Mouse (Mus musculus) embryonic facial prominence, embryonic 11.5 days (tissue): ENCODE results near the gene Rgs19. TPM values are rescaled to one million over a fixed set of nuclear protein-coding genes. Genes with fewer than 3 reads are reported as not detected.

ENCODE experiments used
- ATAC-seq: fragments of 200-750 bp; cut with Nextera tagmentation; replicated peaks from 2 replicates; pipeline ENCODE4 v1.8.0; 2017; ENCODE audit warnings: low read depth; ENCODE audit not compliant: insufficient number of reproducible peaks, low FRiP score, low TSS enrichment
- DNase-seq: peaks from one replicate; pipeline ENCODE4 v3.0.0-alpha.2; 2015; ENCODE audit warnings: low spot score
- H3K27ac ChIP-seq: fragments of 300-500 bp; sonication (generic); replicated peaks from 2 replicates; pipeline ENCODE4 v1.5.1; 2014; ENCODE audit warnings: mild to moderate bottlenecking, low read depth, low read length, control low read depth
- H3K27me3 ChIP-seq: fragments of 300-500 bp; sonication (generic); 2 replicates; pipeline ENCODE4 v1.6.1; 2014; ENCODE audit warnings: mild to moderate bottlenecking, low read length, moderate library complexity, mixed read lengths; ENCODE audit not compliant: control insufficient read depth, insufficient read depth
- H3K36me3 ChIP-seq: fragments of 300-500 bp; sonication (generic); replicated peaks from 2 replicates; pipeline ENCODE4 v1.6.1; 2014; ENCODE audit warnings: low read depth, mild to moderate bottlenecking, low read length, moderate library complexity, mixed read lengths; ENCODE audit not compliant: control insufficient read depth, insufficient read depth
- H3K4me1 ChIP-seq: fragments of 300-500 bp; sonication (generic); 2 replicates; pipeline ENCODE4 v1.6.1; 2014; ENCODE audit warnings: low read length, mixed read lengths; ENCODE audit not compliant: control insufficient read depth, insufficient read depth
- H3K4me2 ChIP-seq: fragments of 300-500 bp; sonication (generic); 2 replicates; pipeline ENCODE4 v1.6.1; 2014; ENCODE audit warnings: low read depth, mild to moderate bottlenecking, control low read depth, low read length, moderate library complexity
- H3K4me3 ChIP-seq: fragments of 300-500 bp; sonication (generic); 2 replicates; pipeline ENCODE4 v1.5.1; 2014; ENCODE audit warnings: low read depth, low read length, control low read depth
- H3K9ac ChIP-seq: fragments of 300-500 bp; sonication (generic); replicated peaks from 2 replicates; pipeline ENCODE4 v1.6.1; 2014; ENCODE audit warnings: mild to moderate bottlenecking, control low read depth, low read length
- H3K9me3 ChIP-seq: fragments of 300-500 bp; sonication (generic); replicated peaks from 2 replicates; pipeline ENCODE4 v1.6.1; 2016; ENCODE audit warnings: mild to moderate bottlenecking, low read length, inconsistent platforms, mixed read lengths; ENCODE audit not compliant: control insufficient read depth
- WGBS: fragments of 180-500 bp; shearing (Covaris S2); extraction: QIAGEN DNeasy Blood & Tissue Kit; methylation state at CpG from one replicate; pipeline ENCODE4 v1.1.7; 2014; 5-methylcytosine and 5-hydroxymethylcytosine counted together
- polyA plus RNA-seq: library from polyadenylated mRNA; unstranded; fragments of >200 nt; fragmentation: Nextera tagmentation; extraction: Ambion mirVana; gene quantifications from 2 replicates; pipeline ENCODE4 v1.2.1, GENCODE M21; 2014

Rgs19 gene
- polyA plus RNA-seq, 1 experiment from 2014 or later = 74.3 TPM

DNA sequence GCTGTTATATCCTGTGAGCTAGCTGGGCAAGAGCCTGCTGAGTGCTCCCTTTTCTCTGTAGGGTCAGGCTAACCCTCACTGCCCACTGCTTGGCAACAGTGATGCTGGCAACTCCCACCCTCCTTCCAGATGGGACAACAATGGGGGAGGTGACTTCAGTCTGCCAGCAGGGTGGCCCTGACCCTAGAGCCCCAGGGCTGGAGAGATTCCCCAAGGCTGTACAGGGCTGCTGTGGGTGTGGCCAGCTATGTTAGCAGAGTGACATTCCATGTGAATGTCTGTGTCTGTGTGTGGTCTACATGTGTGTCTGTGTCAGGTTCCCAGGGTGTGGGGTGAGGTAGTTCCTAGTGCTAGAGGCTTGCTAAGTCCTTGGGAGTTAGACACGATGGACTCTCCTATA, 20.3 kb downstream of the Rgs19 start:
- Histone ChIP-seq H3K9me3 (no peaks in the 10 kb centered on the region), H3K4me2 (no peak overlapping the region), H3K36me3 (no peaks in the 10 kb centered on the region), H3K9ac (no peak overlapping the region), H3K27me3 (peaks cover 38% of the 10 kb centered on the region), H3K4me3 (no peak overlapping the region), H3K4me1 (peaks cover 2% of the 10 kb centered on the region; the same call in 1 of the 2 replicates), H3K27ac (no peak overlapping the region)
- 56% methylated on average over 1 of the region's 1 CpGs for WGBS
- DNase-seq (no peak), ATAC-seq (no peak)

DNA sequence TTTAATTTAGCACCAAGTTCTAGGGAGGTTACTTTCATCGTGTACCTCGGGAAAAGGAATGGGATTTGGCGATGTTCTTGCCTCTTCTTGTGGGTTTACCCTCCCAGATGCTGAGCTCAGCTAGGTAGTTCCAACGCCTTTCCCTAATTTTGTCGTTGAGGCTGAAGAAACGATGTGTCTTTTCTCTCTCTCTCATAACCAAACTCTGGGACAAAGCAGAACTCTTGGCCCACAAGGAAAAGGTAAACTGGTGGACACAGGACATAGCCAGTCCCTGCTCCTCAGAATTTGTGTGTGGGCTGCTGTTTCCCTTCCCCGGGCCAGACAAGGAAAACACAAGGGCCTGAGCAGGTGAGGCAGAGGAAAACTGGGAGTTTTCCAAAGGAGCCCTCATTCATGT, 21.8 kb downstream of the Rgs19 start:
- no peak for ATAC-seq
- H3K4me2 ChIP-seq = peak overlapping the region; percentile 81; the same call in 1 of the 2 replicates
- WGBS = 22% methylated on average over 7 of the region's 7 CpGs
- H3K9me3 ChIP-seq = no peaks in the 10 kb centered on the region
- H3K27me3 ChIP-seq = peaks cover 42% of the 10 kb centered on the region
- H3K9ac ChIP-seq = no peak overlapping the region; the same call in 1 of the 2 replicates
- DNase-seq = no peak
- H3K36me3 ChIP-seq = no peaks in the 10 kb centered on the region
- H3K27ac ChIP-seq = no peak overlapping the region
- H3K4me1 ChIP-seq = peaks cover 2% of the 10 kb centered on the region; the same call in 1 of the 2 replicates
- no peak overlapping the region for H3K4me3 ChIP-seq

DNA sequence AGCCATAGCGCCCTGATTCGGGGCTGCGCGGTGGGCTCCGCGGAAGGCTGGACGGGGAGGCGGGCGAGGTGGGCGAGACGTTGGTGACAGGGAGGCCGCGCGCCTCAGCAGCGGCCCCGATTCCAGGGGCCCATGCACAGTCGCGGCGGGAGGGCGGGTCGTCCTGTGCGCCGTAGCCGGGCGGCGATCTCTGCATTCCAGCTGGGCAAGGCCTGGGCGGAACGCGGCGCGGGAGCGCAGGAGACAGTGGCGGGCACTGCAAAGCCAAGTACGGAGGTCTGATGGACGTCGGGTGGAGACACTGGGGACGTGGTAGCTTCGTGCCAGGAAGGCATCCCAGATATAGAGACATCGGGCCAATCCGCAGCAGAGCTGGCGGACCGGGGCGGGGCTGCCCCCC, 22.5 kb downstream of the Rgs19 start, which contains the start of gene Sox18:
Gene Sox18, minus strand, starts transcription at position 315 of the 400 bp plus-strand sequence.
- Histone ChIP-seq H3K4me3 (peak within 1 kb of the TSS; percentile 41), H3K9ac (peak within 1 kb of the TSS; percentile 37), H3K4me1 (peaks cover 2% of the 10 kb centered on the region; the same call in 1 of the 2 replicates), H3K4me2 (peak within 1 kb of the TSS; percentile 81), H3K36me3 (no peaks in the 10 kb centered on the region), H3K27me3 (peaks cover 42% of the 10 kb centered on the region), H3K27ac (no peak within 1 kb of the TSS; the same call in 1 of the 2 replicates), H3K9me3 (no peaks in the 10 kb centered on the region)
- ATAC-seq = no peak
- WGBS = 1% methylated on average over 37 of the region's 43 CpGs
- DNase-seq = peak; percentile 45

DNA sequence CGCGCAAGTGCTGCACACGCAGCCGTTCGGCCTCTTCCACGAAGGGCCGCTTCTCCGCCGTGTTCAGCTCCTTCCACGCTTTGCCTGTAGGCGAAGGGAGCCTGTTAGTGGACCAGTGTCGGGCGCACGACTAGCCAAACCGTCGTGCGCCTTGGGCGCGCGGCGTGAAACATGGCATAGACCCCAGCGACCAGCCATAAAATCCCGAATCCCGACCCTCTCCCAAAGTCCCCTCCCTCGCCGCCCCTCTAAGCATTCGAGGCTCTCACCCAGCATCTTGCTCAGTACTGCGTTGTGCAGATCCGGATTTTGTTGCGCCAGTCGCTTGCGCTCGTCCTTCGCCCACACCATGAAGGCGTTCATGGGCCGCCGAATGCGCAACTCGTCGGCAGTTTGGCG, 22.9 kb downstream of the Rgs19 start:
- no peaks in the 10 kb centered on the region for H3K9me3 ChIP-seq
- H3K27ac ChIP-seq = no peak overlapping the region
- peaks cover 42% of the 10 kb centered on the region for H3K27me3 ChIP-seq
- peak overlapping the region; percentile 81 for H3K4me2 ChIP-seq
- H3K9ac ChIP-seq = peak overlapping the region; percentile 37
- H3K4me3 ChIP-seq = peak overlapping the region; percentile 41
- DNase-seq (no peak), ATAC-seq (no peak)
- peaks cover 2% of the 10 kb centered on the region; the same call in 1 of the 2 replicates for H3K4me1 ChIP-seq
- WGBS = 1% methylated on average over 41 of the region's 41 CpGs
- H3K36me3 ChIP-seq = no peaks in the 10 kb centered on the region

DNA sequence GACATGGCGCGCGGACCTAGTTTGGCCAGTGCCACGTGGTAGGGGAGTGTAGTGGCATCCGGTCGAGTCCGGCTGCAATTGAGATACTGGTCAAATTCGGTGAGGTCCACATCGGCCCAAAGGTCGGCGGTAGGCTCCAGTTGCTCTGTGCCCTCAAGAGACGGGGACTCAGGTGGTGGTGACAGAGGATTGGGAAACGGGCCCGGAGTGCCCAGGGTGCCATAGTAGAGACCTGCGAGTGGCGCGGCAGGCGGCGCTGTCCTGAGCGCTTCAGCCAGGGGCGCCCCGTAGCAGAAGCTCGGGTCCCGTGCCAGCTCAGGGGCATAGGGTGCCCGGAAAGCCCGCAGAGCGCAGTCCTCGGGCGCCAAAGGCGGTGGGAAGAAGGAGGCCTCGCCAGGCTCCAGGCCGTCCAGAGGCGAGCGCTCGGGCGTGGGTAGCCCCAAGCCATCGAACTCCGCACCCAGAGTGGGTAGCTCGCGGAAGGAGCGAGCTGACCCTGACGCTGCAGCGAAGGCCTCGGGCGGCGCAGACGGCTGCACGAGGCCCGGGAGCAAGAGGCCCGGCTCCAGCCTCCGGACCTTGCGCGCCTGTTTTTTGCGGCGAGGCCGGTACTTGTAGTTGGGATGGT, 23.4 kb downstream of the Rgs19 start:
- no peak for DNase-seq
- peaks cover 2% of the 10 kb centered on the region; the same call in 1 of the 2 replicates for H3K4me1 ChIP-seq

DNA sequence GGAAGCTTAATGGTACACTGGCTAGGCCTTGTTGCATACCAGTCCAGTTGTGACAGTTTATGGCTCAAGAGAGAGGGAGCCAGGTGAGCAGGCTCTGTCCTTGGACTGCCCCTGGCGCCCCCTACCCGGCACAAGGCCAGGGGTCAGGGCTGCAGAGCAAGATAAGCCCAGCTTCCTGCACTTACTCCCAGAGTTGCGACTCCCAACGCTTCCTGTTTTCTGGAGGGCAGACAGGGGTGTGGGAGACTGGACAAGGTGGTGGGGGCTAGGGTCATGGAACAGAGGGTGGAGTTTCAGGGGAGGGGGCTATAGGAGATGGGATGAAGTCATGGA, 30.5 kb downstream of the Rgs19 start:
- ATAC-seq (no peak), DNase-seq (no peak)
- Histone ChIP-seq H3K9ac (no peak overlapping the region), H3K9me3 (no peaks in the 10 kb centered on the region), H3K4me1 (no peaks in the 10 kb centered on the region), H3K4me2 (no peak overlapping the region), H3K27me3 (peaks cover under 1% of the 10 kb centered on the region; the same call in 1 of the 2 replicates), H3K4me3 (no peak overlapping the region), H3K36me3 (no peaks in the 10 kb centered on the region), H3K27ac (no peak overlapping the region)
- 20% methylated on average over 4 of the region's 4 CpGs for WGBS

More for the DNA sequence above, 23.4 kb downstream of the Rgs19 start:
- Histone ChIP-seq H3K36me3 (no peaks in the 10 kb centered on the region), H3K4me3 (peak overlapping the region; percentile 41), H3K27ac (no peak overlapping the region), H3K9ac (peak overlapping the region; percentile 37), H3K27me3 (peaks cover 42% of the 10 kb centered on the region), H3K4me2 (peak overlapping the region; percentile 81), H3K9me3 (no peaks in the 10 kb centered on the region)
- ATAC-seq = no peak
- WGBS = 3% methylated on average over 55 of the region's 56 CpGs

DNA sequence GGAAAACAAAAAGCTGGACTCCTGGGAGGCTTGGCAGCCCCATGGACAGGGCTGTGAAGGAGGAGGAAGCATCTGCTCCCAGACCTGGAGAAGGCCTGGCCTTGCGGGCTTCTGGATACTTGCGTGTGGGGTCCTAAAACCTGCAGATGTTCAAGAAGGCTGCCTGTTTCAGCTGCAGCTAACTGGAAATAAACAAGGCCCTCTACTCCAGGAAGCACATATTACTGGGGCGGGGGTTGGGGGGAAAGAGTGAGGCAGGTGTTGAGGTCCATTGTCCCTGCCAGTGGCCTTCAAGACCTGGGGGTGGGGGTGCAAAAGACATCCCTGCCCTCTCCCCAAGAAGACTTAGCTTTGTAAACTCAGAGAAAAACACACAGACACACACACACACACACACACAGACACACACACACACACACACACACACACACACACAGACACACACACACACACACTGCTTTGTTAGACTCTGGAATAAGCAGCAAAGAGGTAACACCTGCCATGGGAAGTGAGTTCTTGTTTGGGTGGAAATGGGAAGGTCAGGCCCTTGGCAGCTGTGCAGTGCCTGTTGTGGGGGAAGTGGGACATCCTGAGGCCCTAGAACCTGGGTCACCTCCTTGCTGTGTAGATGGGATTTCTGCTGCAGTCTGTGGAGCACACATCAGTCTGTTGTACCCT, 31.0 kb downstream of the Rgs19 start:
- H3K4me3 ChIP-seq = no peak overlapping the region
- ATAC-seq = no peak

DNA sequence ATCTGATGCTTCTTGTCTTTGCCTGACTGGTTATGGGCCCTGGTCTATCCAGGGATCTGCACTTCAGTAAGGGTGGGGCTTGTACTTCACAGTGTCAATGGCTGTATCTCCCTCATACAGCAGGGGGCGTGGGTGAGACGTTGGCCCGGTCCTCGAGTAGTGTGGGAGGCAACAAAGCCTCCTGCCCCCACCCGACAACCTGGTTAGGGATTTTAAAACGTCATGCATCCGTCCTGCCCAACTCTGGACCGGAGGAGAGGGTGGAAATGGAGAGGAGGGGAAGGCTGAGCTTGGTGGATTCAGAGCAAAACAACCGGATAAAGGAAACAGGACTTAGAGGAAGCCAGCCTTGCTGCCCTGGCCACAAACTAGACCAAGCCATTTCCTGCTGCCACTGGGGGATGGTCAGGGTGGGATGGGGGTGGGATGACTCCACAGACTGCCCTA, 34.1 kb downstream of the Rgs19 start:
- H3K27me3 ChIP-seq = no peaks in the 10 kb centered on the region
- no peak overlapping the region for H3K4me3 ChIP-seq
- ATAC-seq (peak; percentile 59; the same call in 1 of the 2 replicates), DNase-seq (peak; percentile 71)
- no peaks in the 10 kb centered on the region for H3K4me1 ChIP-seq
- 12% methylated on average over 9 of the region's 9 CpGs for WGBS
- H3K27ac ChIP-seq = no peak overlapping the region
- H3K9me3 ChIP-seq = no peaks in the 10 kb centered on the region
- H3K9ac ChIP-seq = no peak overlapping the region; the same call in 1 of the 2 replicates
- peaks cover 5% of the 10 kb centered on the region for H3K36me3 ChIP-seq
- H3K4me2 ChIP-seq = no peak overlapping the region

More for the DNA sequence above, 31.0 kb downstream of the Rgs19 start:
- Histone ChIP-seq H3K9ac (no peak overlapping the region), H3K27me3 (no peaks in the 10 kb centered on the region), H3K4me1 (no peaks in the 10 kb centered on the region), H3K9me3 (no peaks in the 10 kb centered on the region), H3K4me2 (no peak overlapping the region), H3K36me3 (no peaks in the 10 kb centered on the region), H3K27ac (no peak overlapping the region)
- DNase-seq = no peak
- 73% methylated on average over 3 of the region's 3 CpGs for WGBS
